Mouse (Mus musculus) spleen, adult 2 months (tissue): Measurements from ENCODE around the gene Apold1.

ENCODE experiments used
- CTCF ChIP-seq: fragments of 200-500 bp; IDR thresholded peaks from 2 replicates; pipeline ENCODE4 v1.5.1; 2011; ENCODE audit warnings: mild to moderate bottlenecking, inconsistent platforms; ENCODE audit not compliant: insufficient read depth, insufficient read length, insufficient replicate concordance; ENCODE audit errors: extremely low read depth
- POLR2A ChIP-seq: fragments of 200-500 bp; IDR thresholded peaks from 2 replicates; pipeline ENCODE4 v1.6.1; 2011; ENCODE audit warnings: low read depth, low read length, inconsistent platforms

DNA sequence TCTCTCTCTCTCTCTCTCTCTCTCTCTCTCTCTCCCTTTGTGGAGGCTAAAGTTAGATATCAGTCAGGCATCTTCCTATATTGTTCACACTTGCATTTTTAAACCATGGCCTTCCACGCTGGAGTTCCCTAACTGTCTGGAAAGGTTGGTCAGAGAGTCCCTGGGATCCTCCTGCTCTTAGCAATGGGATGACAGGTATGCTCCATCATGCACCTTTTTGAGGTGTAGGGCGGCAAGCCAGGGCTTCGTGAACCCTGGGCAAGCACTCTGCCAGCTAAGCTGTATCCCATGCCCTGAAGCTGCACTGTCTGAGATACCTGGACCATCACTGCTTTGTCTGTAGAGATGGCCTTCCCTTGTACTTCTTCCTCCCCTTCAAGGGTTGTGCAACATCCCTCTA, 32.3 kb upstream of the Apold1 start:
- TF ChIP-seq CTCF (no peak), POLR2A (no peak)
